Mouse (Mus musculus) erythroid progenitor cell, adult 5-6 weeks (primary cell): ENCODE data around the gene Pik3cg. TPM values are rescaled to one million over a fixed set of nuclear protein-coding genes. Genes with fewer than 3 reads are reported as not detected.

Source experiments
- ATAC-seq: replicated peaks from 2 replicates; pipeline ENCODE4 v1.8.0; 2016; ENCODE audit warnings: moderate number of reproducible peaks, mild to moderate bottlenecking, moderate TSS enrichment, inconsistent platforms; ENCODE audit not compliant: poor library complexity, low FRiP score, severe bottlenecking
- total RNA-seq, 2 experiments: library from RNA; stranded (forward) in 1 of 2; stranded (reverse) in 1 of 2; fragments of 150-400 nt in 1 of 2; fragments of 186-747, 209-891 nt in 1 of 2; gene quantifications; 2 replicates each; pipeline versions ENCODE4 v1.2.3 to v1.2.4; 2015 to 2017; ENCODE audit warnings: low replicate concordance in 2 of 2

Pik3cg gene
- total RNA-seq, 2 experiments from 2014 or later = 10.6 to 22.6 TPM

GRCm38 (mm10) chr12:32146606-32147005 is 61.9 kb downstream of the Pik3cg start:
- ATAC-seq = no peak

GRCm38 (mm10) chr12:32145651-32146050 is 62.8 kb downstream of the Pik3cg start:
- no peak for ATAC-seq

DNA sequence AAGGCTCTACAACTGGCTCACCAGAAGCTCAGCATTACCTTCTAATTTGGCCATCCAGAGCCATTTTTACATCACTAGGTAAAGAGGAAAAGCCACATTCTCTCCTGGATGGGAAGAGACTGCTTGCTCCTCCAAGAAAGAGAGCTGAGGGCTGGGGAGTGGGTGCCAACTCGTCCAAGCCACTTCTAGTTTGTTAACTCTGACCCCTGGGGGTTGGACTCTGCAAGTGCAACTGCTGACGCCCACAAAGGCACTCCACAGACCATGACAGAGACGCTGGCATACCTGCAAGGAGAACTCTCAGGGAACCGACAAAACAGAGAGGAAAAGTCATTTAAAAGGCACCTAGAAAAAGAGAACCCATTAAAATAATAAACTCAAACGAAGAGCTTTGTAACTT is 63.9 kb downstream of the Pik3cg start:
- peak; percentile 76 for ATAC-seq

DNA sequence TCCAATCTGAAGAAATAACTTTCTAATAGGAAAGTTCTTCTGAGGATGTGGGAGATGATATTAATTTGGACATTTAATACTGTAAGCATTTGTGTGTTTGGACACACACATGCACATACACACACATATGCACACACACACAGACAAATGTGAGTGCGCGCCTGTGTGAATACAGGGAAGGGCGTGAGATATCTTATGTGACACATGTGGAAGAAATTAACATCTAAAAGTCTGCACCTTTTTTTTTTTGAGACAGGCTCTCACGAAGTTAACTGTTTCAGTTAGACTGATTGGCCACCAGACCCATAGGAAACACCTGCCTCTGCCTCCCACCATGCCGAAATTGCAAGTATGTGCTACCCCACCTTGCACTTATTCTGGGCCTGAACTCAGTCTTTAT is 64.7 kb downstream of the Pik3cg start:
- peak; percentile 58 for ATAC-seq

DNA sequence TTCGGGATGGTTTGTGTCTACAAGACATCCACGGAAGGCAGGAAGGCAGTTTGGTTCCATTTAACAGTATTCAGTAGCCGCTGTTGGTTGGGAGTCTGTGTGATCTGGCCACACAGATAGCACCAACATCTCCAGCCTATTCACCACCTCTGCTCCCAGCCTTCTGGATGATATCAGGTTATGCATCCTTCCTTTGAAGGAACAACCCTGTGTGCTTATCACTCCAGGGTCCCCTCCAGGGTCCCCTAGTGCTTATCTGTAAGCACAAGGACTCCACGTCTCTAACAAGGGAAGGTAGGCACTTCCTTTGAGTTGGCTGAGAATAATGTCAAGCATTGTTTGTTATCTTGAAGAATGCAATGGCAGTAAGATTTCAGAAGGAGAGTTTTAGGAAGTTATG is 65.3 kb downstream of the Pik3cg start:
- ATAC-seq = peak; percentile 85

DNA sequence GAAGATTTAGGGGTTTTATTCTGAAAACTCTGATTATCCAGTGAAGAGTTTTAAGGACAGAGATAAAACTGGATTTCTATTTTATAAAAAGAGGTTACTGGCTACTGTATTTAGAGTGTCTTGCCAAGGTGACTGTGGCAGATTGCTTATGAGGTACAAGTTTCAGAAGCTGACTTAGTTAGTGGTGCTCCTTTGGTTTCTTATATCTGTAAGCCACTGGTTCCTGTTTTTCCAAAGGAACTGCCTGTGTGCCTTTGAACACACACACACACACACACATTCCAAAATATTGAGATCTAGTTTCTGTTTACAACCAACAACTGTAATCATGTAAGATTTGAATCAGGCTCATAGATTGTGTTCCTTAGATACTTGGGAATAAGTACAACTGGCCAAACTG is 66.7 kb downstream of the Pik3cg start:
- no peak for ATAC-seq

- ATAC-seq = no peak
These were observed 69.6 kb downstream of the Pik3cg start for GRCm38 (mm10) chr12:32138831-32139230.

- no peak for ATAC-seq
These were observed 70.1 kb downstream of the Pik3cg start for GRCm38 (mm10) chr12:32138362-32138761.

- no peak for ATAC-seq
These were observed 70.9 kb downstream of the Pik3cg start for GRCm38 (mm10) chr12:32137542-32137941.

DNA sequence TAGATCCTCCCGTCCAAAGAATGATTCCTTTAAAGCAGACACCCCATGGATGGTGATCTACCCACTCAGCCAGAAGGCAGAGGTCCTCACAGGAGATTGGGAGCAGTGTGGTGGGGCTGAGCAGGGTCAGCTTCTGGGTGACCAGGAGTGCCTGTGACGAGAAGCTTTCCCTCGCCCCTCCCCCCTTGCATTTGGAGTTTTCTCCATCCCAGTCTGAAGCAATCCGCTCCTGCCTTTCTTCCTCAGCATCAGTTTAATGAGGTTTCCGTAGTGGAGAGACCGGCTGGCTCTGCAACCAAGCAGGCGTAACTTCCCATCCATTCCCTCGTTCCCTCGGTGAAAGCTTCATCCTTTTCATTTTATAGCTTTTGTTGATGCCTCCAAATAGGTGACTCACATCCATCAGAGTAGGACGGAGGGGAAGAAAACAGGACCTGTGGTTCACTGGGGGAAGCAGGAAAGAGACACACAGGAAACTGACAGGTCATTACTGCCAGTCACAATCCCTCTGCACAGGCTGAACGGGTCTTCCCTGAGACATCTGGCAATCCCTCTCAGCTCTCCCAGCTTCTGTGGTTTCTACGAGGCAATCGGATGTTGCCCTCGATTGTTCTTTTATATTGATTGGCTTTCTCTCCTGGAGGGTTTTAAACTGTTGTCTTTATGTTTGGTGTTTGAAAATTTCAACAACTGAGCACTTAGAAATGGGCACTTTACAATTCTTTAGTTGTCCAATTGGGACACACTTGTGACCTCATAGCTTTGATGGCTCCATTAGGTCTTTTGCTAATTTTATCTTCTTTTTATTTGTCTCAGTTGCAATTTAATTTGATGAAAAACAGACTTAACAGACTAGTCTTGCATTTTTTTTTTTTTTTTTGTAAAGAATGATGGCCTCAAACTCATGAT is 80.6 kb downstream of the Pik3cg start:
- ATAC-seq = no peak

DNA sequence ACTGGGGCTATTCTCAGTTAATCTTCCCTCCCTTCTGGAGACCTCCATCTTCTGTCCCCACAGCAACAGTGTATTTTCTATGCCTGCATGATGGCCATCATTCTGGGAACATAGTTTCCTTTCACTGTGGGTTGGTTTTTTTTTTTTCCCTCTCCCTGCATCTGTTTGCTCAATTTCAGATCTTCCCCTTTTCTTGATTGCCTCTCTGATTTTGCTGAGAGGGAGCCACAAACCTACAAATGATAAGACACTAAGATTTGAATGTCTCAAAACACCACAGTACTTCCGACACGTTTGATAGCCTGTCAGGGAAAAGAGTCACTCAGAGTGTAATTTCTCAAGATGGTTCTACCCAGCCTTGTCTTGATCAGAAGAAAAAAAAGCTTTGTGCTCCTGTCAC is 81.3 kb downstream of the Pik3cg start:
- no peak for ATAC-seq

- ATAC-seq = no peak
These were observed 84.0 kb downstream of the Pik3cg start for GRCm38 (mm10) chr12:32124456-32124855.

- ATAC-seq = peak; percentile 41
These were observed 84.4 kb downstream of the Pik3cg start for GRCm38 (mm10) chr12:32124030-32124429.

GRCm38 (mm10) chr12:32123559-32123958 is 84.9 kb downstream of the Pik3cg start:
- ATAC-seq = peak; percentile 94

Other genes starting within 250 kb of the Pik3cg start
- gene Prkar2b, start 147.4 kb downstream of the Pik3cg start, total RNA-seq (2015; ENCODE audit: low replicate concordance) = 160 and 200 TPM in 2 replicates
- 154 and 188 TPM in 2 replicates for gene Prkar2b, start 147.4 kb downstream of the Pik3cg start, total RNA-seq (2017; ENCODE audit: low replicate concordance)
- gene Ccdc71l, start 170.0 kb upstream of the Pik3cg start, total RNA-seq (2015; ENCODE audit: low replicate concordance) = 36.0 and 59.1 TPM in 2 replicates
- 31.2 and 51.2 TPM in 2 replicates for gene Ccdc71l, start 170.0 kb upstream of the Pik3cg start, total RNA-seq (2017; ENCODE audit: low replicate concordance)